In genomic region chr5:89405132-89405531, GRCm38 (mm10) we compare ENCODE assay signal across 28 mouse cellular contexts. TPM values are rescaled to one million over a fixed set of nuclear protein-coding genes. Genes with fewer than 3 reads are reported as not detected.
DNase-seq lines count a peak whose midpoint lies in the region; ATAC-seq lines count a peak whose summit lies in the region.
"Had no signal": no experiment of that assay in that cellular context is flagged by ENCODE, and none has a peak within 500 bp of the region (broad histone marks: within the 10 kb centered on the region; RNA-seq: fewer than 3 reads in every experiment).

No protein-coding gene starts in this region.

- no peak for DNase-seq in kidney, adult 9 months
- DNase-seq in lung, postnatal 14 days: no peak
- DNase-seq in lung, postnatal 10 days: peak; percentile 27
- DNase-seq: adrenal gland, postnatal 14 days; cerebellum, adult 2 months; cerebellum, postnatal 25 days; heart, postnatal 36 days; layer of hippocampus, postnatal 36 days; right cerebral cortex, postnatal 14 days; spleen, adult 18-20 months; thymus, postnatal 14 days had no signal

- no peak overlapping the region for H3K9ac ChIP-seq in kidney, embryonic 16.5 days (replicated peaks; ENCODE audit: low read length)
- no peak overlapping the region for H3K9ac ChIP-seq in lung, embryonic 16.5 days (ENCODE audit: low read length)
- H3K9ac ChIP-seq: embryonic facial prominence, embryonic 13.5 days; heart, embryonic 15.5 days; hindbrain, embryonic 13.5 days; lung, embryonic 15.5 days had no signal

- H3K9me3 ChIP-seq in kidney, embryonic 16.5 days (ENCODE audit: low read length): no peaks in the 10 kb centered on the region
- no peaks in the 10 kb centered on the region for H3K9me3 ChIP-seq in lung, embryonic 16.5 days (ENCODE audit: control insufficient read depth, low read length)
- H3K9me3 ChIP-seq: embryonic facial prominence, embryonic 13.5 days; heart, embryonic 15.5 days; hindbrain, embryonic 13.5 days; lung, embryonic 15.5 days; midbrain, embryonic 10.5 days had no signal

- H3K27ac ChIP-seq in kidney, embryonic 16.5 days (ENCODE audit: low read length): no peak overlapping the region
- H3K27ac ChIP-seq in lung, embryonic 16.5 days (ENCODE audit: low read length): no peak overlapping the region
- H3K27ac ChIP-seq: embryonic facial prominence, embryonic 13.5 days; heart, embryonic 15.5 days; hindbrain, embryonic 13.5 days; lung, embryonic 15.5 days; midbrain, embryonic 10.5 days had no signal

- 36% methylated on average over 1 of the region's 1 CpGs for WGBS in kidney, embryonic 16.5 days
- 25% methylated on average over 1 of the region's 1 CpGs for WGBS in lung, embryonic 16.5 days

- peak; percentile 74; the same call in 1 of the 2 replicates for ATAC-seq in kidney, embryonic 16.5 days (ENCODE audit: low FRiP score, low TSS enrichment)
- peak; percentile 72 for ATAC-seq in lung, embryonic 16.5 days (ENCODE audit: low read depth)
- ATAC-seq in activated CD4-positive, CD25-positive, alpha-beta regulatory T cell, adult 4 months: no peak
- no peak for ATAC-seq in megakaryocyte, adult 5-6 weeks (ENCODE audit: poor library complexity, severe bottlenecking)
- ATAC-seq: forebrain, embryonic 14.5 days had no signal

- no peaks in the 10 kb centered on the region for H3K36me3 ChIP-seq in kidney, embryonic 16.5 days (ENCODE audit: insufficient read depth, low read length)
- H3K36me3 ChIP-seq in lung, embryonic 16.5 days (ENCODE audit: control insufficient read depth, insufficient read depth, low read length): no peaks in the 10 kb centered on the region
- H3K36me3 ChIP-seq: embryonic facial prominence, embryonic 13.5 days; heart, embryonic 15.5 days; hindbrain, embryonic 13.5 days; lung, embryonic 15.5 days; midbrain, embryonic 10.5 days had no signal

- no peaks in the 10 kb centered on the region for H3K4me1 ChIP-seq in kidney, embryonic 16.5 days (ENCODE audit: insufficient read depth, low read length)
- H3K4me1 ChIP-seq in lung, embryonic 16.5 days (replicated peaks; ENCODE audit: control insufficient read depth, insufficient read depth, low read length): no peaks in the 10 kb centered on the region; the same call in 1 of the 2 replicates
- H3K4me1 ChIP-seq: embryonic facial prominence, embryonic 13.5 days; heart, embryonic 15.5 days; hindbrain, embryonic 13.5 days; midbrain, embryonic 10.5 days had no signal

- H3K4me3 ChIP-seq in kidney, embryonic 16.5 days (ENCODE audit: low read length): no peak overlapping the region
- H3K4me3 ChIP-seq in lung, embryonic 16.5 days (ENCODE audit: low read length): no peak overlapping the region
- H3K4me3 ChIP-seq: embryonic facial prominence, embryonic 13.5 days; heart, embryonic 15.5 days; hindbrain, embryonic 13.5 days; lung, embryonic 15.5 days; midbrain, embryonic 10.5 days had no signal

- H3K27me3 ChIP-seq in kidney, embryonic 16.5 days (ENCODE audit: insufficient read depth, low read length): no peaks in the 10 kb centered on the region
- no peaks in the 10 kb centered on the region for H3K27me3 ChIP-seq in lung, embryonic 16.5 days (ENCODE audit: control insufficient read depth, insufficient read depth, low read depth, low read length)
- H3K27me3 ChIP-seq: embryonic facial prominence, embryonic 13.5 days; heart, embryonic 15.5 days; hindbrain, embryonic 13.5 days; lung, embryonic 15.5 days had no signal

- no peak overlapping the region for H3K4me2 ChIP-seq in kidney, embryonic 16.5 days (replicated peaks; ENCODE audit: low read depth, low read length)
- H3K4me2 ChIP-seq in lung, embryonic 16.5 days (ENCODE audit: low read depth, low read length): no peak overlapping the region
- H3K4me2 ChIP-seq: embryonic facial prominence, embryonic 13.5 days; heart, embryonic 15.5 days; hindbrain, embryonic 13.5 days; liver, embryonic 11.5 days; lung, embryonic 15.5 days had no signal

RNA-seq across cellular contexts. Expression of gene Gc, which starts 52.6 kb away (rescaled TPM):
- polyA plus RNA-seq in kidney, embryonic 16.5 days (2015; fragmentation: Nextera tagmentation; extraction: Ambion mirVana): 5.1 and 6.1 TPM in 2 replicates
- polyA plus RNA-seq in lung, embryonic 16.5 days (2015; fragmentation: Nextera tagmentation; extraction: Ambion mirVana): 1.0 and 10.1 TPM in 2 replicates
- polyA plus RNA-seq in activated CD4-positive, CD25-positive, alpha-beta regulatory T cell, adult 4 months (2017; shearing (Covaris generic)): not detected
- not detected in 2 replicates for total RNA-seq in megakaryocyte, adult 5-6 weeks (2015)
- total RNA-seq in megakaryocyte, adult 5-6 weeks (2017): not detected in 2 replicates
- total RNA-seq: heart, postnatal 36 days; layer of hippocampus, adult 8-10 months; layer of hippocampus, postnatal 36 days; left cerebral cortex, postnatal 10 days; MEL had no signal
- polyA plus RNA-seq: C2C12; cerebellum, adult 2 months; embryonic facial prominence, embryonic 13.5 days; forebrain, embryonic 14.5 days; hindbrain, embryonic 13.5 days; limb, embryonic 11.5 days; midbrain, embryonic 10.5 days; neural tube, embryonic 11.5 days had no signal

Comparison
In these comparisons a context has a peak if more than half of its experiments do, and no peak if none do; other contexts are left out.
1. ATAC-seq: peak in kidney, embryonic 16.5 days (single experiment) and lung, embryonic 16.5 days (single experiment); none in activated CD4-positive, CD25-positive, alpha-beta regulatory T cell, adult 4 months (single experiment) and megakaryocyte, adult 5-6 weeks (single experiment).